Mouse (Mus musculus): ENCODE results near the gene Abhd17a. TPM values are rescaled to one million over a fixed set of nuclear protein-coding genes. Genes with fewer than 3 reads are reported as not detected.

Abhd17a gene
- polyA plus RNA-seq, 1 experiment from 2014 or later = 87.3 TPM

DNA sequence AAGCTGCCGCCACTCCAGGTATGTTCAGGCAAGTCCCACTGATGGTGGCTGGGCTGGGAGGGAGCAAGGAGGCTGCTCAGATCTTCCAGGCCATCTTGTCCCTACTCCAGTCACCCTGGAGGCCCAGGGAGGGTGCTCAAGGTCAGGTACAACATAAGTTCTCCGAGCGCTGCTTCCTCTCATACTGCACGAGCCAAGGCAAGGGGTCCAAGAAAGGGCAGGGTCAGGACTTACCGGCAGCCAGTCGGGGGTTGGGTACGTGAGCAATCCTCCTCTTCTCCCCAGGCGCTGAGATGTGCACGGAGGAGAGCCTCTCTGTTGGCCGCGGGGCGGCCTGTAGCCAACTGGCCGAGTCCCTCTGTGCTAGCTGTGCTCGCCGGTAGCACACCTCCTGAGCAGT is 42.6 kb downstream of the Abhd17a start:
- 93% methylated on average over 15 of the region's 15 CpGs for WGBS
- peaks cover 84% of the 10 kb centered on the region for H3K36me3 ChIP-seq

DNA sequence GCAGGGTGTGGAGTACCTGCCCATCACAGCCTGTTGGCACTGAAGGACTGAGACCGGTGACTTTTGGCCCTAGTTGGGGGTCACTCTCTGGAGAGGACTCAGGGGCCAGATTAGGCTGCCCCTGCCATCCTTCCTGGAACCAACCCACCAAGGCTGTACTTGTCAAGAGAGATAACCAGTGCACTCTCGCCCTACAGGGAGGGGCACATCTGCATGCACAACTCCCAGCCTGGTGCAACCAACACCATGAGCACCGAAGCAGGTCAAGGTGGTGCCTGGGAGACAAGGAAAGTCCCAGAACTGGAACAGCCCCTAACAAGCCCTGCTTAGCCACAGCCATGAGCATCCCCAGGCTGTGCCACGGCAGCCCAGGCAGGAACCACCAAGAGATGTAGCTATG is 43.2 kb downstream of the Abhd17a start:
- Histone ChIP-seq H3K9me3 (replicated peaks) (no peaks in the 10 kb centered on the region), H3K4me3 (no peak overlapping the region), H3K27me3 (ENCODE audit: low read depth, poor library complexity, severe bottlenecking) (no peaks in the 10 kb centered on the region), H3K36me3 (peaks cover 90% of the 10 kb centered on the region), H3K4me1 (peaks cover 9% of the 10 kb centered on the region), H3K27ac (replicated peaks) (no peak overlapping the region)
- no peak for DNase-seq (ENCODE audit: low spot score)
- 92% methylated on average over 4 of the region's 4 CpGs for WGBS

More for the DNA sequence above, 42.6 kb downstream of the Abhd17a start:
- H3K4me1 ChIP-seq = peaks cover 9% of the 10 kb centered on the region
- no peaks in the 10 kb centered on the region for H3K9me3 ChIP-seq (replicated peaks)
- no peaks in the 10 kb centered on the region for H3K27me3 ChIP-seq (ENCODE audit: low read depth, poor library complexity, severe bottlenecking)
- no peak overlapping the region for H3K4me3 ChIP-seq
- H3K27ac ChIP-seq (replicated peaks) = no peak overlapping the region
- no peak for DNase-seq (ENCODE audit: low spot score)

DNA sequence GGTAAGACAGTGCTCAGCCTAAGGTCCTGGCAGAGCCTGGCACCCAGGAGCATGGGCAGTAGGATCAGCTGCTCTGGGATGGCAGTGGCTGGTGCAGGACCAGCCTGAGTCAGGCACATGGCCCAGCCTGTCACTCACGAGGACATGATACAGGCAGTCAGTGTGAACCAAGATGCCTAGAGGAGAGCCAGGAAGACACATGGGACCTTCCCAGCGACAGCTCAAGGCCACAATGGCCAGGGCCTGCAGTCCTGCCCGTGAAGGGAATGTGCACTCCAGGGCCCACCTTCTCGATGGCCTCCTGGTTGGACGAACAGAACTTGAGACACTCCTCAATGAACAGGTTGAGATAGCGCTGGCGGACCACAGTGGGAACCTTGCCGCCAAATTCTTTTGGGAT is 44.6 kb downstream of the Abhd17a start:
- Histone ChIP-seq H3K27ac (replicated peaks) (no peak overlapping the region), H3K9me3 (replicated peaks) (no peaks in the 10 kb centered on the region), H3K27me3 (ENCODE audit: low read depth, poor library complexity, severe bottlenecking) (no peaks in the 10 kb centered on the region), H3K4me1 (peaks cover 9% of the 10 kb centered on the region), H3K36me3 (peaks cover 100% of the 10 kb centered on the region), H3K4me3 (no peak overlapping the region)
- DNase-seq (ENCODE audit: low spot score) = no peak
- WGBS = 92% methylated on average over 8 of the region's 8 CpGs

DNA sequence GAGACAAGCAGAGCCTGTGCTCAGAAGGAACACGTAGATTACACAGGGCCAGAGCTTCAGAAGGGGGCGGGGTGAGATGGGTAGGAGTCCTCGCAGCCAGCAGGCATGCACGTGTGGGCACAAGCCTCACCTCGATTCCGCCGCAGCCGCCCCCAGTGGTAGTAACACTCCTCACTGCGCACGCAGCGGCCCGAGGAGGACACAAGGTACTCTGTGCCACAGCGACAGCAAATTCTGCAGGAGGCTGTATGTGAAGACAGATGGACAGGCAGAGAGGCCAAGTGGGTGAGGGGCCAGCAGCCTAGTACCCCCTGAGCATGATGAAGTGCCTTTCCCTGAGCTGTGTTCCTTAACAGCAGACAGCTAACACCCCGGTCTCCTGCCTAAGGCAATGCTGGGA is 46.3 kb downstream of the Abhd17a start:
- Histone ChIP-seq H3K9me3 (replicated peaks) (no peaks in the 10 kb centered on the region), H3K4me3 (no peak overlapping the region), H3K27me3 (ENCODE audit: low read depth, poor library complexity, severe bottlenecking) (no peaks in the 10 kb centered on the region; the same call in 1 of the 2 replicates), H3K27ac (replicated peaks) (no peak overlapping the region), H3K4me1 (peaks cover 13% of the 10 kb centered on the region), H3K36me3 (peaks cover 84% of the 10 kb centered on the region)
- WGBS = 96% methylated on average over 14 of the region's 14 CpGs
- no peak for DNase-seq (ENCODE audit: low spot score)

DNA sequence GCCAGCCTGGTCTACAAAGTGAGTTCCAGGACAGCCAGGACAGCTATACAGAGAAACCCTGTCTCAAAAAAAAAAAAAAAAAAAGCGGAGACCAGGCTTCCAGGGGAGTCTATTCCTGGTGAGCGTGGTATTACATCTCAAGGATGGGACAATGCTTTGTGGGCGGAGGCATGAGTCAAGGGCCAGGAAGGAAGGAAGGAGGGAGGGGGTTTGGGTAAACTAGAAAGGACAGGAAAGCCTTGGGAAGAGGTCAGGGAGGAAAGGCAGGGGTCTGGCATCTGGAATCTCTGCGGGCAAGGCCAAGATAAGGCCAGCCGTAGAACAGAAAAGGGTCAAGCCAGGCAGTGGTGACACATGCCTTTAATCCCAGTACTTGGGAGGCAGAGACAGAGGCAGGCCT is 50.6 kb downstream of the Abhd17a start:
- H3K4me3 ChIP-seq = no peak overlapping the region; the same call in 1 of the 2 replicates
- H3K27me3 ChIP-seq (ENCODE audit: low read depth, poor library complexity, severe bottlenecking) = peaks cover 41% of the 10 kb centered on the region
- H3K9me3 ChIP-seq (replicated peaks) = no peaks in the 10 kb centered on the region
- peaks cover 40% of the 10 kb centered on the region for H3K36me3 ChIP-seq
- peaks cover 25% of the 10 kb centered on the region for H3K4me1 ChIP-seq
- 50% methylated on average over 5 of the region's 5 CpGs for WGBS
- DNase-seq (ENCODE audit: low spot score) = no peak
- no peak overlapping the region for H3K27ac ChIP-seq (replicated peaks)

DNA sequence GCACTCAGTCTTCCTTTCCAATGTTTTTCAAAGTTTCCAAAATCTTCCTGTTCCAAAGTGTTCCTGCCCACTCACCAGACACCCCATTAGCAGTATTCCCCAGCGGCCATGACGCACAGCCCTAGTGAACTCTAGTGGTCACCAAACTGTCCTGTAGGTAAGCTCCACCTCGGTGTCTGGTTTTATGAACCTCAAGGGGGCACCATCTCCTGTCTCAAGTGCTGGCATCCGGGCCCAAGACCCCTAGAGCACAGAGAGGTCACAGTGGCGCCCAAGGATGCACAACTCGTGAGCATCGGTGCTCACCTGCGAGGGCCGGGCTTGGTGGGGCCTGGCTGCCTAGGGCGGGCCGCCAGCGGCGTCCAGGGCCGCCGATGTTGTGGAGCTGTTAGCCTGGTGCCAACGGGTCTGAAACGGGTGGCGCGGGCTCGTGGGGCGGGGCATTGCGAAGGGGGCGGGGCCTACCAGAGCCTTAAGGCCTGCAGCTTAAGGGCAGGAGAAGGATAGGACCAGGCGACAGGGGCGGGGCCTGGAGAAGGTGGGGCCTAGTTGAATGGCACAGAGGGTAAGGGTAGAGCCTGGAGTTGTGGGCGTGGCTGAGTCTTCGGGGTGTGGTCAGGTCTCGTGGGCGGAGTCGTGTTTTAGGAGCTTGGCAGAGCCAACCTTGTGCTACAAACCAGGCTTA is 51.3 kb downstream of the Abhd17a start, which contains the start of gene Atp8b3:
Atp8b3 (minus strand) TSS at position 415 of the 685 bp plus-strand sequence.
- DNase-seq (ENCODE audit: low spot score) = peak; percentile 77
- Histone ChIP-seq H3K4me1 (peaks cover 31% of the 10 kb centered on the region), H3K4me3 (peak within 1 kb of the TSS; percentile 45), H3K27ac (replicated peaks) (peak within 1 kb of the TSS; percentile 53), H3K36me3 (peaks cover 34% of the 10 kb centered on the region), H3K27me3 (ENCODE audit: low read depth, poor library complexity, severe bottlenecking) (peaks cover 47% of the 10 kb centered on the region), H3K9me3 (replicated peaks) (no peaks in the 10 kb centered on the region)
- WGBS = 2% methylated on average over 30 of the region's 30 CpGs

DNA sequence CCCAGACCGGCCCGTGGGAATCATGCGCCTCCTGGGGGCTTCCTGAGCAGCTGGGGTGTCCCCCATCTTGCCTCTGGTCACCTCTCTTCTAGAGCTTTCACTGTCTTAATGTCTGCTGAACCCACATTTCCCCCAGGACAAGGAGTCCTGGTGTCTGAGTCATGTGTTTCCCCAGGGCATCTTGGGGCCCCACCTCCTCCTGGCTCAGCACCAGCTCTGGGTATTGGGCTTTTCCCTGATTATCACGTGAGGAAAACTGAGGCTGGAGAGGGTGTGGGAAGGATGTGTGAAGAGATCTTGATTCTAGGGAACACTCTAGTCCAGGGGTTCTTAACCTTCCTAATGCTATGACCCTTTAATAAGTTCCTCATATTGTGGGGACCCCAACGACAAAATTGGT is 52.0 kb downstream of the Abhd17a start:
- no peak overlapping the region for H3K4me3 ChIP-seq
- H3K27ac ChIP-seq (replicated peaks) = no peak overlapping the region
- H3K4me1 ChIP-seq = peaks cover 35% of the 10 kb centered on the region
- 59% methylated on average over 5 of the region's 5 CpGs for WGBS
- DNase-seq (ENCODE audit: low spot score) = no peak
- H3K9me3 ChIP-seq (replicated peaks) = no peaks in the 10 kb centered on the region
- peaks cover 27% of the 10 kb centered on the region for H3K36me3 ChIP-seq
- H3K27me3 ChIP-seq (ENCODE audit: low read depth, poor library complexity, severe bottlenecking) = peaks cover 48% of the 10 kb centered on the region

DNA sequence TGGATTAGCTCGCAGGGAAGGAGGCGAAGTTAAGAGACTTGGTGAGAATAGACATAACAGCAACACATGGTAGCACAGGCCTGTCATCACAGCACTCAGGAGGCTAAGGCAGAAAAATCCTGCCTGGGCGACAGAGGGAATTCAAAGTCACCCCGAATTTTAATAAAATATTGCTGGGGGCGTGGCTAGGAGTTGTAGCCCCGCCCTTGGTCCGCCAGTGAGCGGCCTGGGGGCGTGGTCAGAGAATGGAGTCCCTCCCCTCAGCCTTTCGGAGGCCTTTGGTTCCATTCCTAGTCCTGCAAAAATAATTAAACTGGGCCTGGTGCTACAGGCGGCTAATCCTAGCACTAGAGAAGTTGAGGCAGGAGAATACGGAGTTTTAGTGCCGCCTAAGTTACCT is 54.4 kb downstream of the Abhd17a start:
- H3K4me1 ChIP-seq = peaks cover 35% of the 10 kb centered on the region
- H3K27me3 ChIP-seq (ENCODE audit: low read depth, poor library complexity, severe bottlenecking) = peaks cover 48% of the 10 kb centered on the region
- DNase-seq (ENCODE audit: low spot score) = peak; percentile 25
- H3K36me3 ChIP-seq = peaks cover 2% of the 10 kb centered on the region; the same call in 1 of the 2 replicates
- H3K9me3 ChIP-seq (replicated peaks) = no peaks in the 10 kb centered on the region
- H3K4me3 ChIP-seq = peak overlapping the region; percentile 33; the same call in 1 of the 2 replicates
- WGBS = 8% methylated on average over 13 of the region's 13 CpGs
- no peak overlapping the region for H3K27ac ChIP-seq (replicated peaks)

DNA sequence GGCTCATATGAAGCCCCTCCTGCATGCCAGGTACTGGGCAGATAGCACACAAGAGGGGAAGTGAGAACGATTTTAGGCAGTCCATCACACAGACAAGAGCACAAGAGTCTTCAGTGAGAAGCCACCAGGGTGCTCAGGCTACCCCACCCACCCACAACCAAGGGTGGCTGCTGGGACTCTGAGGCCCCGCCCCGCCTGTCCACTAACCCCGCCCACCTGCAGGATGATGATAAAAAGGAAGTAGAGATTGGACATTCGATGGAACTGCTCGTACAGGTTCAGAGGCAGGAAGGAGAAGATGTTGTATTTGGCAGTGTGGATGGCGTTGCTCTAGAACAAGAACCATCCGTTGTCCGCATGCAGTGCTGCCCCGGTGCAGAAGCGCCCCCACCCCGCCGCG is 55.1 kb downstream of the Abhd17a start:
- DNase-seq (ENCODE audit: low spot score) = no peak
- 14% methylated on average over 14 of the region's 14 CpGs for WGBS
- Histone ChIP-seq H3K4me3 (peak overlapping the region; percentile 33), H3K27me3 (ENCODE audit: low read depth, poor library complexity, severe bottlenecking) (peaks cover 48% of the 10 kb centered on the region), H3K9me3 (replicated peaks) (no peaks in the 10 kb centered on the region), H3K27ac (replicated peaks) (no peak overlapping the region), H3K36me3 (no peaks in the 10 kb centered on the region), H3K4me1 (peaks cover 35% of the 10 kb centered on the region)

DNA sequence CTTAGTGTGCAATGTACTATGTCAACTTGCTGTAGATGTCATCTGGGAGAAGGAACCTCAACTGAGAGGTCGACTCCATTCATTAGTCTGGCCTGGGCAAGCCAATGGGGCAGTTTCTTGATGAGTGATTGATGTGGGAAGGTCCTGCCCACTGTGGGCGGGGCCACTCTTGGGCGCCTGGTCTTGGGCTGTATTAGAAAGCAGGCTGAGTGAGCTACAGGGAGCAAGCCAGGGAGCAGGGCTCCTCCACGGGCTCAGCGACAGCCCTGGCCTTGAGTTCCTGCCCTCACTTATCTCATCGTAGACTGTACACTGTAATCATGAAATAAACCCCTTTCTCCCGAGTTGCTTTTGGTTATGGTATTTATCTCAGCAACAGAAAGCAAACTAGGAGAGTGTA is 56.4 kb downstream of the Abhd17a start:
- Histone ChIP-seq H3K27ac (replicated peaks) (no peak overlapping the region), H3K27me3 (ENCODE audit: low read depth, poor library complexity, severe bottlenecking) (peaks cover 48% of the 10 kb centered on the region), H3K4me3 (no peak overlapping the region), H3K9me3 (replicated peaks) (no peaks in the 10 kb centered on the region), H3K4me1 (peaks cover 26% of the 10 kb centered on the region), H3K36me3 (no peaks in the 10 kb centered on the region)
- no peak for DNase-seq (ENCODE audit: low spot score)
- WGBS = 18% methylated on average over 7 of the region's 7 CpGs

Small RNA genes within 50 kb of the gene (microRNA-seq; reads per million reads assigned to microRNA genes)
- 1.5 reads per million for gene Mir6912

Other genes with a start within 250 kb of the Abhd17a start
- gene Adamtsl5, start 241.9 kb downstream of the Abhd17a start, polyA plus RNA-seq (2016; fragmentation: Nextera tagmentation; extraction: Ambion mirVana) = 0.48 and 0.91 TPM in 2 replicates
- gene Plk5, start 233.9 kb downstream of the Abhd17a start, polyA plus RNA-seq (2016; fragmentation: Nextera tagmentation; extraction: Ambion mirVana) = 0.12 and 0.32 TPM in 2 replicates
- gene Mex3d, start 202.7 kb downstream of the Abhd17a start, polyA plus RNA-seq (2016; fragmentation: Nextera tagmentation; extraction: Ambion mirVana) = 6.3 and 6.4 TPM in 2 replicates
- gene Mbd3, start 190.8 kb downstream of the Abhd17a start, polyA plus RNA-seq (2016; fragmentation: Nextera tagmentation; extraction: Ambion mirVana) = 338 and 351 TPM in 2 replicates
- gene Uqcr11, start 183.5 kb downstream of the Abhd17a start, polyA plus RNA-seq (2016; fragmentation: Nextera tagmentation; extraction: Ambion mirVana) = 610 and 635 TPM in 2 replicates
- 190 and 191 TPM in 2 replicates for gene Tcf3, start 156.7 kb downstream of the Abhd17a start, polyA plus RNA-seq (2016; fragmentation: Nextera tagmentation; extraction: Ambion mirVana)
- gene Onecut3, start 95.5 kb downstream of the Abhd17a start, polyA plus RNA-seq (2016; fragmentation: Nextera tagmentation; extraction: Ambion mirVana) = 1.4 and 2.1 TPM in 2 replicates
- 0.41 and 0.79 TPM in 2 replicates for gene Atp8b3, start 51.2 kb downstream of the Abhd17a start, polyA plus RNA-seq (2016; fragmentation: Nextera tagmentation; extraction: Ambion mirVana)
- 31.6 and 35.3 TPM in 2 replicates for gene Rexo1, start 28.8 kb downstream of the Abhd17a start, polyA plus RNA-seq (2016; fragmentation: Nextera tagmentation; extraction: Ambion mirVana)
- gene Klf16, start 13.0 kb downstream of the Abhd17a start, polyA plus RNA-seq (2016; fragmentation: Nextera tagmentation; extraction: Ambion mirVana) = 4.8 and 6.1 TPM in 2 replicates
- gene Scamp4, start 12.5 kb upstream of the Abhd17a start, polyA plus RNA-seq (2016; fragmentation: Nextera tagmentation; extraction: Ambion mirVana) = 91.0 and 94.1 TPM in 2 replicates
- gene Adat3, start 12.5 kb upstream of the Abhd17a start, polyA plus RNA-seq (2016; fragmentation: Nextera tagmentation; extraction: Ambion mirVana) = 10.6 and 10.8 TPM in 2 replicates
- 5.6 and 6.4 TPM in 2 replicates for gene Gm49322, start 15.7 kb upstream of the Abhd17a start, polyA plus RNA-seq (2016; fragmentation: Nextera tagmentation; extraction: Ambion mirVana)
- gene Csnk1g2, start 32.5 kb upstream of the Abhd17a start, polyA plus RNA-seq (2016; fragmentation: Nextera tagmentation; extraction: Ambion mirVana) = 131 and 151 TPM in 2 replicates
- 70.3 and 75.2 TPM in 2 replicates for gene Btbd2, start 66.7 kb upstream of the Abhd17a start, polyA plus RNA-seq (2016; fragmentation: Nextera tagmentation; extraction: Ambion mirVana)
- 82.7 and 84.7 TPM in 2 replicates for gene Mknk2, start 87.8 kb upstream of the Abhd17a start, polyA plus RNA-seq (2016; fragmentation: Nextera tagmentation; extraction: Ambion mirVana)
- 69.9 and 73.9 TPM in 2 replicates for gene Mob3a, start 111.6 kb upstream of the Abhd17a start, polyA plus RNA-seq (2016; fragmentation: Nextera tagmentation; extraction: Ambion mirVana)
- gene Izumo4, start 111.8 kb upstream of the Abhd17a start, polyA plus RNA-seq (2016; fragmentation: Nextera tagmentation; extraction: Ambion mirVana) = 8.9 and 15.7 TPM in 2 replicates
- gene Ap3d1, start 151.9 kb upstream of the Abhd17a start, polyA plus RNA-seq (2016; fragmentation: Nextera tagmentation; extraction: Ambion mirVana) = 57.1 and 62.5 TPM in 2 replicates
- gene Dot1l, start 164.9 kb upstream of the Abhd17a start, polyA plus RNA-seq (2016; fragmentation: Nextera tagmentation; extraction: Ambion mirVana) = 19.1 and 19.8 TPM in 2 replicates
- 108 and 112 TPM in 2 replicates for gene Sf3a2, start 207.9 kb upstream of the Abhd17a start, polyA plus RNA-seq (2016; fragmentation: Nextera tagmentation; extraction: Ambion mirVana)
- gene Plekhj1, start 208.3 kb upstream of the Abhd17a start, polyA plus RNA-seq (2016; fragmentation: Nextera tagmentation; extraction: Ambion mirVana) = 184 and 191 TPM in 2 replicates
- 0.07 TPM in 1 of 2 replicates, not detected in the other for gene Amh, start 214.9 kb upstream of the Abhd17a start, polyA plus RNA-seq (2016; fragmentation: Nextera tagmentation; extraction: Ambion mirVana)
- 0.44 and 0.71 TPM in 2 replicates for gene Jsrp1, start 223.2 kb upstream of the Abhd17a start, polyA plus RNA-seq (2016; fragmentation: Nextera tagmentation; extraction: Ambion mirVana)
- 2,246 and 2,347 TPM in 2 replicates for gene Oaz1, start 236.3 kb upstream of the Abhd17a start, polyA plus RNA-seq (2016; fragmentation: Nextera tagmentation; extraction: Ambion mirVana)